Mouse (Mus musculus): ENCODE measurements around the gene Olfr985. TPM values are rescaled to one million over a fixed set of nuclear protein-coding genes. Genes with fewer than 3 reads are reported as not detected.

Olfr985 gene
- polyA plus RNA-seq (2015; fragmentation: Illumina TruSeq; extraction: RNeasy Lipid Tissue Mini Kit (QIAGEN cat#74804); ENCODE audit: insufficient read depth, low read depth, low replicate concordance) = not detected

GRCm38 (mm10) chr9:40130084-40130483 lies at the start of gene Olfr985:
TSS of gene Olfr985 (minus strand) at chr9:40130184.

DNA sequence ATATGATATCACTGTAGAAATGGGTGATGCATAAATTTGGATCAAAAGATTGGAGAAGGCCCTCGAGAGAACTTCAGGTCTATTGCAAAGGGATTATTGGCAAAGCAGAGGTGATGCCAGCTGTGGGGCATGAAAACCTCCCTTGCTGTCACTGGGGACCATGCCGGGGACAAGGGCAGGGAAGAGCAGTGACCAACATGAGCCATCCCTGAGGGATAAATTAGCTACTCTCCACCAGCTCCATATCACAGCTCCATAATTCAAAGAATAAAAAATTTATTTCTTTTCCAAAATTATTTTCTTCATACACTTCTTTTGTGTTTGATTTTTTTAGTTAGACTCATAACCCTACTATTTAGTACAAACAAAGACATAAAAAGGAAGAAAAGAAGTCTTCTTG lies 15.9 kb downstream of the Olfr985 start, which contains the start of gene Olfr984:
TSS of gene Olfr984 (minus strand) at position 101 of the 400 bp plus-strand sequence.

GRCm38 (mm10) chr9:40093495-40093894 lies 36.5 kb downstream of the Olfr985 start, which contains the start of gene Olfr983:
TSS of gene Olfr983 (minus strand) at chr9:40093595.

Other genes with a start within 250 kb of the Olfr985 start
- not detected for gene Olfr229, start 222.8 kb downstream of the Olfr985 start, polyA plus RNA-seq (2015; fragmentation: Illumina TruSeq; extraction: RNeasy Lipid Tissue Mini Kit (QIAGEN cat#74804); ENCODE audit: insufficient read depth, low read depth, low replicate concordance)
- not detected for gene Olfr974, start 192.7 kb downstream of the Olfr985 start, polyA plus RNA-seq (2015; fragmentation: Illumina TruSeq; extraction: RNeasy Lipid Tissue Mini Kit (QIAGEN cat#74804); ENCODE audit: insufficient read depth, low read depth, low replicate concordance)
- not detected for gene Olfr975, start 178.1 kb downstream of the Olfr985 start, polyA plus RNA-seq (2015; fragmentation: Illumina TruSeq; extraction: RNeasy Lipid Tissue Mini Kit (QIAGEN cat#74804); ENCODE audit: insufficient read depth, low read depth, low replicate concordance)
- not detected for gene Olfr976, start 169.1 kb downstream of the Olfr985 start, polyA plus RNA-seq (2015; fragmentation: Illumina TruSeq; extraction: RNeasy Lipid Tissue Mini Kit (QIAGEN cat#74804); ENCODE audit: insufficient read depth, low read depth, low replicate concordance)
- not detected for gene Olfr978, start 138.1 kb downstream of the Olfr985 start, polyA plus RNA-seq (2015; fragmentation: Illumina TruSeq; extraction: RNeasy Lipid Tissue Mini Kit (QIAGEN cat#74804); ENCODE audit: insufficient read depth, low read depth, low replicate concordance)
- not detected for gene Olfr979, start 126.7 kb downstream of the Olfr985 start, polyA plus RNA-seq (2015; fragmentation: Illumina TruSeq; extraction: RNeasy Lipid Tissue Mini Kit (QIAGEN cat#74804); ENCODE audit: insufficient read depth, low read depth, low replicate concordance)
- gene Olfr980, start 120.6 kb downstream of the Olfr985 start, polyA plus RNA-seq (2015; fragmentation: Illumina TruSeq; extraction: RNeasy Lipid Tissue Mini Kit (QIAGEN cat#74804); ENCODE audit: insufficient read depth, low read depth, low replicate concordance) = not detected
- not detected for gene Olfr981, start 108.7 kb downstream of the Olfr985 start, polyA plus RNA-seq (2015; fragmentation: Illumina TruSeq; extraction: RNeasy Lipid Tissue Mini Kit (QIAGEN cat#74804); ENCODE audit: insufficient read depth, low read depth, low replicate concordance)
- not detected for gene Olfr982, start 56.4 kb downstream of the Olfr985 start, polyA plus RNA-seq (2015; fragmentation: Illumina TruSeq; extraction: RNeasy Lipid Tissue Mini Kit (QIAGEN cat#74804); ENCODE audit: insufficient read depth, low read depth, low replicate concordance)
- not detected for gene Olfr983, start 36.6 kb downstream of the Olfr985 start, polyA plus RNA-seq (2015; fragmentation: Illumina TruSeq; extraction: RNeasy Lipid Tissue Mini Kit (QIAGEN cat#74804); ENCODE audit: insufficient read depth, low read depth, low replicate concordance)
- gene Olfr984, start 16.0 kb downstream of the Olfr985 start, polyA plus RNA-seq (2015; fragmentation: Illumina TruSeq; extraction: RNeasy Lipid Tissue Mini Kit (QIAGEN cat#74804); ENCODE audit: insufficient read depth, low read depth, low replicate concordance) = not detected
- gene Tmem225, start 17.9 kb upstream of the Olfr985 start, polyA plus RNA-seq (2015; fragmentation: Illumina TruSeq; extraction: RNeasy Lipid Tissue Mini Kit (QIAGEN cat#74804); ENCODE audit: insufficient read depth, low read depth, low replicate concordance) = not detected
- not detected for gene Olfr986, start 50.7 kb upstream of the Olfr985 start, polyA plus RNA-seq (2015; fragmentation: Illumina TruSeq; extraction: RNeasy Lipid Tissue Mini Kit (QIAGEN cat#74804); ENCODE audit: insufficient read depth, low read depth, low replicate concordance)
- 1.3 TPM for gene Zfp202, start 62.1 kb upstream of the Olfr985 start, polyA plus RNA-seq (2015; fragmentation: Illumina TruSeq; extraction: RNeasy Lipid Tissue Mini Kit (QIAGEN cat#74804); ENCODE audit: insufficient read depth, low read depth, low replicate concordance)
- 5.2 TPM for gene Scn3b, start 139.0 kb upstream of the Olfr985 start, polyA plus RNA-seq (2015; fragmentation: Illumina TruSeq; extraction: RNeasy Lipid Tissue Mini Kit (QIAGEN cat#74804); ENCODE audit: insufficient read depth, low read depth, low replicate concordance)